Mouse (Mus musculus): ENCODE data around the gene Litaf. TPM values are rescaled to one million over a fixed set of nuclear protein-coding genes. Genes with fewer than 3 reads are reported as not detected.

Litaf gene
- total RNA-seq, 2 experiments from 2014 or later: 39.9 to 42.8 TPM

DNA sequence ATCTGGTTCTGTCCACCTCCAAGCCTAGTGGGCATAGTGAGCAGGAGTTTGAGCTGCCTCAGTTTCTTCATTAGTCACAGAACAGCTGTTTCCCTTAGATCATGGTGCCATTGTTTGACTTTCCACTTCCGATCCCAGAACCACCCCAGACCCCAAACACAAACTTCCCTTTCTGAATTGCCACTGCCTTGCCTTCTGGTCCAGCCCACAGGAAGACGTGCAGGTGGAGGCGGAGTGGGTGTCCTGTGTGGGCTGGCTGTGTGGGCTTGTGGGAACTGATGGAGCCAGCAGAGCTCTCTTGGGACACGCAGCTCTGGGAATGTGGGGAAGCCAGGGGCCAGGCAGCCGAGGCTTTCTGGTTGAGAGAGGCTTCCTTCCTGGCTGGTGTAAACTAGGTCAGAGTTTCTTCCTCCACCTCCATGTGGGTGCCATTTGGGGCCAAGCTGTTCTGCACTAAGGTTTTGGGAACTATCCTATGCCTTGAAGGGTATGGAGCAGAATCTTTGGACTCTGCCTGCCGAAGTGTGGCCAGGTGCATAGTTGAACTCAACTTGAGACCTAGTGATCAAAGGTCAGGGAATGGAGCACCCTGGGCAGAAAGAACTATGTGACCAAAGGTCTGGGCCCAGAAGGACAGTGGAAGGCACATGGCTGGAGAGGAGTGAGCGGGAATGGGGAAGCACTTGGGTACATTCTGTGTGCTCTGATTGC is 3.9 kb upstream of the Litaf start:
- intact Hi-C loops (cut with DNase I): loop anchor here (2.0 to 5.0 kb wide), 2 partner anchors 15 to 37 kb away; no protein-coding TSS in a partner anchor
- peak; percentile 37 to 54 for DNase-seq

DNA sequence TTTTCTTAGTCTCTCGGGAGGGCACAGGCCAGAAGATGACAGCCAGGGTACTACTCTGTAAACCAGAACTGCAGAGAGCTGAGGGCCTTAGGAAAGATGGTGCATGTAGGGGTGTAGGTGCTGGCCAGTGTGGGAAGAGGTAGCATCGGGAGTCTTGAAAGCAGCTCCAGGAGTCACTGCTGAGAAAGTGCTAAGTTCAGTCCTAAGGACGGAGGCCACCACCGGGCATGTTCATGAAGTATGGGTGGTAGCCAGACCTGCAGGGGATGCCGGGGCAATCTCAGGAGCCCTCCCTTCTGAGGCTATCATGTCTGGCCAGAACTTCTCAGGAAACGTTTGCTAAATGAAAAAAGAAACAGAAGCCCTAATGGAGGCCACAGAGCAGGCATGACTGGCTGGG is 3.3 kb upstream of the Litaf start:
- no peak for DNase-seq
- intact Hi-C loops (cut with DNase I): no loop called here

DNA sequence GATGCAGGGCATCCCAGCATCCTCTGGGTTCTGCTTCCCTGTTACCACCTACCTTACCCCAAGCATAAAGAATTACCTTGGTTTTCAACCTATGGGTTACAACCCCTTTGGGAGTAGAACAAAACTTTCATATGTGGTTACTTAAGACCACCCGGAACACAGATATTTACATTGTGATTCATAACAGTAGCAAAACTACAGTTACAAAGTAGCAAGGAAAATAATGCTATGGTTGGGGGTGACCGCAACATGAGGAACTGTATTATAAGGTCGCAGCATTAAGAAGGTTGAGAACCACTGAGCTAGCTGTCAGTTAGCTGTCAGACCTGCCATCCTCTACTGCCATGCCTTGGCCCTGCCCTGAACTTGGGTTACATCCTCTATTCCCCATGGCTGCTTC is 2.7 kb upstream of the Litaf start:
- DNase-seq: no peak
- intact Hi-C loops (cut with DNase I): no loop called here

DNA sequence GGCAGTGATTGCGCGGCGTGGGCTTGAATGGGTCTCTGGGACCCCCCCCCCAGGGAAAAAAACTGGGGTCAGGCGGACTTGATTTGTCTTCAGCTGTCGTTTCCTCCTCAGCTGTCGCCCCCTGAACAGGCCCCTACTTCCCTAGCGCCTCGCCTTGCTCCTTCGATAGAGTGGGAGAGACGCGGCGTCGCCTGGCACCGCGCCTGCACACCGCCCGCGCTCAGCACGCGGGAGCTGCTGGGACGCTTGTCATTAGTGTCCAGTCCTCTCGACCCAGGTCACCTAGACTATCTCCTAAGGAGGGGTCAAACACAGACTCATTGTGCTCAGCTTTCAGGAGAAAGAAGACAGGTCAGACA is 855 bp upstream of the Litaf start:
- intact Hi-C loops (cut with DNase I): loop anchor here (2.0 kb wide), 1 partner anchor 30 kb away; no protein-coding TSS in a partner anchor
- DNase-seq: peak; percentile 69 to 71

DNA sequence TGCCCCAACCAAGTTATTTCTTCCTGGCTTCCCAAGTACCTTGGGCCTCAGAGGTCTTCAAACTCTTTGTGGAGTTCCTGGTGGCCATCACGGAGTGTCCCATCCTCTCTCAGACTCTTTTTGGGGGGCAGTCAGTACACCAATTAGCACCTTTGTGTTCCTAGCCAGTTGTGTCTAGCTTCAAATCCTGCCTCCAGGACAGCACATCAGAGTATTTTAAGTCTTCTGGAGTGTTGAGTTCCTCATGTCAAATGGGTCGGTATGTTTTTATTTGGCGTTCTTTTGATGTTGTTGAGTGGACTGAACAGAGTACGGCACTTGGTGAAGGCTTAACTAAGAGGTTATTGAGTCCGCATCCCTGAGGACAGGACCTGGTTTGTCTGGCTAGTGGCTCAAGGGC is 526 bp downstream of the Litaf start:
- DNase-seq: no peak
- intact Hi-C loops (cut with DNase I): no loop called here

DNA sequence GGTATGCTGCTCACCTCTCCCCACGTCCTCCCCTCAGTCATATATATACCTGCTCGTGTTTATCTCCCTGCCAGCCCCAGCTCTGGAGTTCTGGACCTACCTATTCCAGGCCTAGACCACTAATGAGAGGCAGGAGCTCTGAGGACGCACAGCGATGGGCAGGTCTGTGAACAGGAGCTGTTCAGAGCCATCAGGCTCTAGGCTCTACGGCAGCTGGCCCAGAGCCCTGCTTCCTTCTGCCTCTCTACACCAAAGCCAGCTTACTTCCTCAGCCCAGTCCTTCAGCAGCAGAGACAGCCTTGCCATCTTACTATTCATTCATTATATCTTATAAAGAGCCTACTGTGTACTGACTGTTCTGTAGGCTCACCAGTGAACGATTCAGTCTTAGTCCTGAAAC is 1.2 kb downstream of the Litaf start:
- intact Hi-C loops (cut with DNase I): no loop called here
- DNase-seq: no peak

DNA sequence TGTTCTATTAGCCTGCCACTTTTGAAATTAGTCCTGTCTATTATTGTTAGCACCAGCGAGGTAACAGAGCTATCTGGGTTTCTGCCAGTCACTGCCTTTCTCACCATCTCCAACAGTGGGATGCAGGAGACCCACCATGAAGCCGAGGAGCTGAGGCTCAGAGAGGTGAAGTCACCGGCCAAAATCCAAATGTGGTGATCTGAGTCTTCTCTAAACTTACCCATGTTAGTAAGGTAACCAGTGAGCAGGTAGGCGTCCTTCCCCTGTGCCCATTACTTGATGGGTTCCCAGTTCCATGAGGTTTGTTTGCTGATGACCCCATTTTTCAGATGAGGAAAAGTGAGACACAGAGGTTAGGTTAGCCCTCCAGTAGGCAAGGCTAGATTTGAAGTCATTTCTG is 1.6 kb downstream of the Litaf start:
- intact Hi-C loops (cut with DNase I): no loop called here
- DNase-seq: no peak

DNA sequence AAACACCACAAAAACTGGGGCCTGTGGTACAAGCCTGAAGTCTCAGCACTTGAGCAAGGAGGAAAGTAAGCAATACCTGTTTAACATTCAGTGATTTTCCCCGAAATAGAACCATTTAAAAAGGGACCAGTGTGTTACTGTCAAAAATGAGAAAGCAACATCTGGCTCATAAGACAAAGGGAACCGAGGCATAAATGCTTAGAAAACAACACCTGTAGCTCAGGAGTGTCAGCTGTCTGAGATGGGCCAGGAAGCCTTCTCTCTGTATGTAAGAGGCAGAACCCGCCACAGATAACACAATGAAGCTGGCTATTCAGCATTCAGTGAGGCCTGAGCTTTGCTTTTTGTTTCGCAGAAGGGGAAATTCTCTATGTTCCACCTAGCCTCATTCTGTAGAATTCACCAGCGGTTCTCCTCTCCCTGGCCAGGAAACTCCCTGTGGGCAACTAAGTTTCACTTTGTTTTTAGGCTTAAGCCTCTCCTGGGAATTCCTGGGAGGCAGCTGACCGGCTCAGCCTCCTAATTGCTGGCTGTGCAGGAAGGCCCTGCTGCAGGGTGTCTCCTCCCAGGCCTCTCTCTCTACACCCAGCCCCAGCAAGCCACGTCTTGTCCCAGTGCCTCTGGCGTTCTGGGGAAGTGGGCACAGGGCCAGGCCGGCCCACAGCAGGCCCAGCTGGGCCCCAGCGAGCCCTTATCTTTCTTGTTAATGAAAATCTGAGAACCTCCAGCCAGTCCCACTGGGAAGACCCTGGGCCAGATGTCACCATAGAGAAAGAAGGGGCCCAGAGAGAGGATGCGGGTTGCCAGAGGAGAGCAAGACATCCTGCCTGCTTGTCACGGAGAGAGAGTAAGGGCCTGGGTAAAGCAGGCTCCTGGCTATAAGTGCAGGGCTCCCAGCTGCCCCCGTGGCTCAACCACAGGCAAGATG is 2.9 kb downstream of the Litaf start:
- DNase-seq: peak; percentile 92
- intact Hi-C loops (cut with DNase I): no loop called here

DNA sequence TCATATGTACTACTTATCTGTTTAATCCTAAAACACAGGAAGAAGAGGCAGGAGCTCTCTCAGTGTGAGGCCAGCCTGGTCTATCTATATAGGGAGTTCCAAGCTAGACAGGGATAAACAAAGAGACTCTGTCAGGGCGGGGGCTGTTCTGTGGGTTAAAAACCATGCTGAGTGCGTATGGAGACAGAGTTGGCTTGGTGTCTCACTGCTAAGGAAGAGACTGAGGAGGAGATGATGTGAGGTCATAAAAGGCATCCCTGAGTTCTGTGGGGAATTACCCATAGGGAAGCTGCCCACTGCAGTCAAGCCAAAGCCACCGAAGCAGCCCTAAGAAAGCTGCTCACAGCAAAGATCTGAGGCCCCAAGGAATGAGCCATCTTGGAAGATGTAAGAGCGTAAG is 5.3 kb downstream of the Litaf start, which contains the start of gene Snn:
Gene Snn (plus strand): TSS at position 301 of the 400 bp plus-strand sequence.
- no peak for DNase-seq
- intact Hi-C loops (cut with DNase I): no loop called here

DNA sequence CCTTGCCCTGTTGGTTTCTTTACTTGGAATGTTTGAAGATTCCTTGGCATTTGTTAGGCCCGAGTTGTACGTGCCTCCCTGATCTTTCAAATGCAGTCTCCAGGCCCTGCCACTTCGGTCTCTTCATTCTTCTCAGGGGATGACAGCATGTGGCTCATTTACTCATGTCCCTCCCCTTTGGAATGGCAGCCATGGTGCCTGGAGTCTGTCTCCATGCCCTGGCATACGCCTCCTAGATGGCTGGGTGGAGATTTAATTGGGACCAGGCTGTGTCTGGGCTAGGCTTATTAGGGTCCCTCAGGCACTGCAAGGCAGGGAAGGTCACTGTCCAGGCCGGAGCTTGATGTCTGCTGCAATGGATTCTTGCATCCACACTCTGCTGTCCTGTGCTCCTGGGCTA is 10.0 kb downstream of the Litaf start:
- intact Hi-C loops (cut with DNase I): no loop called here
- no peak for DNase-seq

DNA sequence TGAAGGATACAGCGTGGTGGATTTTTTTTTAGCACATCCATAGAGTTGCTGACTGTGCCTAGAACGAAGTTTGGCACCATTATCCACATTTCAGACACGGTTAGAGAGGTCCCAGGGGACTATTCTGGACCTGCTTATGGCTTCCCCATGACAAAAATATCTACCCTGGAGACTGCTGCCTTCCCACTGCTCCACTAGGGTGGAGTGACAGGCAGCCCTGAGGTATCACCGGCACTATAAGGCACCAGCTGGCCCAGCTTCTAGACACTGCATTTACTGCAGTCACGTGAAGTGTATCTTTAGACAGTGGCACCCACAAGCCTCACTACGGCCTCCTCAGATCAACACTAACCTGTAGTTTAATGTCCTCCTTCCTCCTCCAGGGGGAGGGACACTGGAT is 11.1 kb downstream of the Litaf start:
- no peak for DNase-seq
- intact Hi-C loops (cut with DNase I): no loop called here

DNA sequence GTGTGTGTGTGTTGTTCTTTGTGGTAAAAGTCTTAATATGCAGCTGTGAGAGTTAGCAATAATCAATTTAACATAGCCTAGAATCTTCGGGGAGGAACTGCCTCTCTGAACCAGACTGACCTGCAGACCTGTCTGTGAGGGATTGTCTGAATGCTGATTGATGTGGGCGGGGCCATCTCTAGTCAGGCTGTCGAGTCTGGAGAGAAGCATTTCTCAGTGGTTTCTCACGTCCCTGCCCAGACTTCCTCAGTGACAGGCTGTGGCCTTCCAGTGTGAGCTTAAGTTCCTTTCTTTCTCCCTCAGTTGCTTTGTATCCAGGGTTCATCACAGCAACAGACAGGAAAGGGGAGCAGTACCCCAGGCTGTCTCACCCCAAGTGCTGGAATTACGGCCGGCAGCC is 11.5 kb downstream of the Litaf start:
- no peak for DNase-seq
- intact Hi-C loops (cut with DNase I): no loop called here

DNA sequence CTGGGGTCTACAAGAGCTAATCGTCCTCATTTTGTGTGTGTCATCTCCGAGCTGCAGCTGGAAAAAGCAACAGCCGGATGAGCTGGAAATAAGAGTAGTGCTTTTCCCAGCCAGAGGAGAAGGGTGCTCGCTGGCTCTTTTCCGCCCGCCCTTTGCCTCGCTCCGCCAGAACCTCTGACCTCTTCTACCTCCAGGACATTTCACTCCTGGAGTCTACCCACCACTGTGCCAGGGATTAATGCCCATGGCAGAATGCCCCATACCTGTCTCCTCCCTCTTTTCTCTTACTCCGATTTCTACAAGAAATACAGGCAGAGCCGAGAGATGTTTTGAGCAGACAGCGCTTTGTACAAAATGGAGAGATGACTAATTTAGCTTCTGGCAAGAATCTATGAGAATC is 14.8 kb downstream of the Litaf start:
- intact Hi-C loops (cut with DNase I): no loop called here
- no peak for DNase-seq

DNA sequence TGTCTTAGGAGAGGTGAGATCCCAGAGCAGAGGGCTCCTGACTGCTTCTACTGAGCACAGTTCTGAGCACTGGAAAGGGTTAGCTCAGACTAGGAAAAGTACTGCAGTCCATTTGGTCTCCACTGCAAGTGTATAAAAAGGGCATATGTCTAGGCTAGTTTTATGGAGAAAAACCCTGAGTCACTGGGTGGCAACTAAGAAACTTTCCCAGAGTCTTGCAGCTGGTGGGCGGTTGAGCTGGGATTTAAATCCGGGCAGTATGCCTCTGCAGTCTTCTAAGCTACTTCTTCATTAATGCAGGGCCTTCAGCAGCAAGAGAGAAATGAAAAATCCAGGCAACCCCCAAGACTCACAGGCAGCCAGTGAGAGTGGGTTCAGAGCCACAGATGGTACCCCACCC is 15.7 kb downstream of the Litaf start:
- no peak for DNase-seq
- intact Hi-C loops (cut with DNase I): no loop called here

DNA sequence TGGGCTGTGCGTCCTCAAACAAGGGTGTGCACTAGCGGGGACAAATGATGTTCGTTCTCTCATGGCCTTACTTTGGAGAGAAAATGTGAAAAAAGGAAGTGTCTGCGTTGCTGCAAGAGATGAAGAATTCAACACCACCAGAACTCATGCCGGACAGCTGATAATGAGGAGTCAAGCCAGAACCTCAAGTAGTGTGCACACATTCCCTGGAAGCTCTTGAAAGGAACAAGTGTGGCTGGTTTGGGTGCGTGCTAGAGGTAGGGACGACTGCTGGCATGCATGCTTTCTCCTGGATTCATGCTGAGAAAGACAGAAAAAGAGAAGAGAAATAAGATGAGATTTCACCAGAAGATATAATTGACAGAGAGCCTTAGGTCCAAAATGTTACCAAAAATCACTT is 18.8 kb downstream of the Litaf start:
- DNase-seq: no peak
- intact Hi-C loops (cut with DNase I): no loop called here

DNA sequence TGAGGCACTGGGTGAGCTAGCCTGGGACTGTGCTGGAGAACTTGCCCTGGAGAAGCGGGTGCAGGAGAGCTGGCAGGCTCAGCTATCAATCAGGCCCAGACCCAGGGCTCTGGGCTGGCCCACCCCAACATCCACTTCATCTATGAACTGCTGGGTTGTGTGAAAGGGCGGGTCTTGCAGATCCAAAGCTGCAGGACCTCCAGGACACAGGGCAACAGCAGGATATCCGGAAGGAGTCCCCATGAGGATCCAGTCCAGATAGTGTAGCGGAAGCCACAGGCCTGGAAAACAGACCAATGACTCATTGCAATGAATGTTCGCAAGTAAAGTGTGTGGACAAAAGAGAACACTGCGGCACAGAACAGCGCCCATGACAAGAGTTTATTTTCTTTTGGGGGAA is 19.5 kb downstream of the Litaf start:
- intact Hi-C loops (cut with DNase I): no loop called here
- DNase-seq: peak; percentile 68 to 75

DNA sequence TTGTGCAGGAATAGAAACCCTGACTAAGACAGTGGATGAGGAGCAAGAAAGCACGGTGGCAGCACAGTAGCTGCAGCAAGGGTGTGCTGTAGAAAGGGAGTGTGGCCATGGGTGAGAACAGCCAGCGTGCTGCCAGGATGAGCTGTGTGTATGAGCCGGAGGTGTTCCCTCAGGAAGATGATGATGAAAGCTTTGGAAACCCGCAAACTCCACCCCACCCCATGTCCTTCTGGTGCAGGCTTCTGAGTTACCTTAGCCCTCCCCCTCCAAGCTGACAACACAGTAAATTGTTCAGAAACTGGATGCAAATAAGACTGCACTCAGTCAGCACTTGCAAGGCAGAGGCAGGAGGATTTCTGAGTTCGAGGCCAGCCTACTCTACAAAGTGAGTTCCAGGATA is 22.7 kb downstream of the Litaf start:
- intact Hi-C loops (cut with DNase I): no loop called here

DNA sequence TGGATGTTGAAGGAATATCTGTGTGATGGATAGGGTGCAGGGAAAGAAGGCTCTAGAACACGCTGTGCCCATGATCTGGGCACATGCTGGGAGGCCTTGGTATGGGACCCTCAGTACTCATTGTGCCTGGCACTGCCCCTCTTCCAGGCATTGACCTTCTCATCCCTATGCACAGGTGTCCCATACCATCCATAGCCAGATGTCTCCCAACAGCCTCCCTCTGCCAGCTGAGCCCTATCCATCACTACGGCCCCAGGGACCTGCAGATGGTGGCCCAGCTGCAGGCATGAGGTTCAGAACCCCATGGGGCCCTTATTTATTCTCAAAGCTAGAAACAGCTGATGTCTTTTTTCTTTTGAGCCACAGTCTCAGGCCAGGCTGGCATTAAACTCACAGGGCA is 25.4 kb downstream of the Litaf start:
- DNase-seq: no peak

More for the DNA sequence above, 22.7 kb downstream of the Litaf start:
- DNase-seq: no peak

DNA sequence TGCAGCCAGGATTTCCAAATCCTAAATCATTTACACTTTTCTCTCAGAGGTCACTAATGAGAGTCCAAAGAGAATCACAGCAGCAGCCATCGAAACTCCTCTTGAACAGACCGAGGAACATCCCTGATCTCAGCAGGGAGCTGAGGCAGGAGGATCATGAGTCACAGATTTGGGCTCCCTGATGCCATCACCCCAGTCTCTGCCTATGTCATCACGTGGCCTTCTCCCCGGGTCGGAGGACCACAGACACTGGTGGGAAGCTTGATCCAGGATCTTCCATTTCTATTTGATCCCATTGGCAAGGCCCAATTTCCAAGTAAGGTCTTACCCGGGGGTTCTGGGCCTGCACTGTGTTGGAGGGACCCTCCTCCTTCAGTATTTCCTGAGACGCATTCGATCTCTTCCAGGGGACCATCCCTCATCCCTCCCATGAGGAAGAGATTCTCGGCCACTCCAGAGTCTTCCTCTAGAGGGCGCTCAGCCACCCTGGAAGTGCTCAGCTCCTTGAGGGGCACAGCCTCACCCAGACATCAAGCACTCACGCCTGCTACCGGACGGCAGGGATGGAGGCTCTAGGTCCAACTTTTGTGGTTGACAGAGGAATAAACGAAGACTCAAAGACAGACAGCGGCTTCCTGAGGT is 30.0 kb downstream of the Litaf start:
- DNase-seq: peak; percentile 76 to 89
- intact Hi-C loops (cut with DNase I): loop anchor here (1.0 to 5.0 kb wide), 6 partner anchors 31 to 383 kb away; partner anchors contain the start of gene Litaf

More for the DNA sequence above, 25.4 kb downstream of the Litaf start:
- intact Hi-C loops (cut with DNase I): no loop called here

DNA sequence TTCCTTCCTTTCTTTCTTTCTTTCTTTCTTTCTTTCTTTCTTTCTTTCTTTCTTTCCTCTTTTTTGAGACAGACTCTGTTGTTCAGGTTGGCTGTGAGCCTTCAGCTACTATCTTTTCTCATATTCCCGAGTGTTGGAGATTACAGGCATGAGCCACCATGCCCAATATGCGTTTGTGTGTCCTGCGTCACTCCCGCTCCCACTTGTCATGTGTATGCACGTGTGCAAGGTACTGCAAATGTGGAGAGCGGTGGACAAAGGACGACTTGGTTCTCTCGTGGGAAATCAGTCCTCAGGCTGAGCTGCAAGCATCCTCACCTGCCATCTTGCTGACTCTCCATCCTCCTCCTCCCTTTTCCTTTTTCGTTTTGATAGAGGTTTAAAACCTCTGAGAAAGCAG is 30.7 kb downstream of the Litaf start:
- intact Hi-C loops (cut with DNase I): loop anchor here (2.0 to 5.0 kb wide), 2 partner anchors 57 to 84 kb away; no protein-coding TSS in a partner anchor

DNA sequence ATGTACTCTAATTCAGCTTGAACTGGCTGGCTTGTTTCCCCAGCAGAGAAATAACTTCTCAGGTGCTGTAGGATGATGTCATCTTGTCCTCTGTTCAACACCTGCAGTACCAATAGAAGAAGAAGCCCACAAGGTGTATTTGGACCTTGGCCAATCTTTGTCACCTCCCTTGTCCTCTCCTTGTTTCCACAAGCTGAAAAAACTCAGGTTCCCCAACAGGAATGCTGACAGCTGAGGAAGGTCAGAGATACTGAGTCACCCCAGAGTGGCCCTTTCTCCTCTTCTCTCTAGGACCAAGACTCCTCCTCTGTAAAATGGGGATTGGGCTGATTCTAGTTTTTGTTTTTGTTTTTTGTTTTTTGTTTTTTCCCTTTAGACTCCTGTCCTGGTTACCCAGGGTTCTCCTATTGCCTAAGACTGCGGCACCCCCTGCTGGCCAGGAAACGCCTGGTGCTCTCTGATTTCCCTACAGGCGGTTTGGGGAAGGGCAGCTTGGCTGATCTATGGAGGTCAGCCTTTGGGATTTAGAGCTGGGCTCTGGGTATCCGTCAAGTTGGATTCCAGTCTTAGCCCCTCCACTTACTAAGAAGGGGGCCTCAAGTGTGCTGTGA is 31.7 kb downstream of the Litaf start:
- intact Hi-C loops (cut with DNase I): loop anchor here (1.0 to 5.0 kb wide), 3 partner anchors 67 to 161 kb away; no protein-coding TSS in a partner anchor
- DNase-seq: peak; percentile 88 to 94

More for the DNA sequence above, 30.7 kb downstream of the Litaf start:
- no peak for DNase-seq

Data from heart, postnatal 10 days (tissue).